Mouse (Mus musculus) midbrain, embryonic 12.5 days (tissue): ENCODE results near the gene Lztfl1. TPM values are rescaled to one million over a fixed set of nuclear protein-coding genes. Genes with fewer than 3 reads are reported as not detected.
"Not testable (repeated sequence)": the region's sequence is repeated elsewhere in the genome, so short reads cannot be mapped to it uniquely, and the experiment has no call there.

Experiments used
- ATAC-seq: fragments of 200-750 bp; cut with Nextera tagmentation; 2 replicates; pipeline ENCODE4 v1.8.0; 2017; ENCODE audit warnings: low read depth, moderate TSS enrichment, moderate library complexity; ENCODE audit not compliant: low FRiP score
- H3K27ac ChIP-seq: fragments of 300-500 bp; sonication (generic); replicated peaks from 2 replicates; pipeline ENCODE4 v1.5.1; 2016; ENCODE audit warnings: mild to moderate bottlenecking
- H3K27me3 ChIP-seq: fragments of 300-500 bp; sonication (generic); 2 replicates; pipeline ENCODE4 v1.6.1; 2016; ENCODE audit warnings: mild to moderate bottlenecking
- H3K36me3 ChIP-seq: fragments of 300-500 bp; sonication (generic); 2 replicates; pipeline ENCODE4 v1.6.1; 2016
- H3K4me1 ChIP-seq: fragments of 300-500 bp; sonication (generic); 2 replicates; pipeline ENCODE4 v1.6.1; 2016
- H3K4me2 ChIP-seq: fragments of 300-500 bp; sonication (generic); replicated peaks from 2 replicates; pipeline ENCODE4 v1.6.1; 2016; ENCODE audit warnings: mild to moderate bottlenecking, moderate library complexity
- H3K4me3 ChIP-seq: fragments of 300-500 bp; sonication (generic); 2 replicates; pipeline ENCODE4 v1.5.1; 2016; ENCODE audit warnings: mild to moderate bottlenecking
- H3K9ac ChIP-seq: fragments of 300-500 bp; sonication (generic); replicated peaks from 2 replicates; pipeline ENCODE4 v1.6.1; 2016; ENCODE audit warnings: mild to moderate bottlenecking, moderate library complexity
- H3K9me3 ChIP-seq: fragments of 300-500 bp; sonication (generic); 2 replicates; pipeline ENCODE4 v1.6.1; 2016; ENCODE audit warnings: mild to moderate bottlenecking
- WGBS: fragments of 180-500 bp; shearing (Covaris S2); methylation state at CpG from one replicate; pipeline ENCODE4 v1.1.7; 2016; 5-methylcytosine and 5-hydroxymethylcytosine counted together
- polyA plus RNA-seq: library from polyadenylated mRNA; unstranded; fragments of >200 nt; fragmentation: Nextera tagmentation; extraction: Ambion mirVana; gene quantifications from 2 replicates; pipeline ENCODE4 v1.2.1, GENCODE M21; 2016

Lztfl1 gene
- polyA plus RNA-seq, 1 experiment from 2014 or later: 53.1 TPM

DNA sequence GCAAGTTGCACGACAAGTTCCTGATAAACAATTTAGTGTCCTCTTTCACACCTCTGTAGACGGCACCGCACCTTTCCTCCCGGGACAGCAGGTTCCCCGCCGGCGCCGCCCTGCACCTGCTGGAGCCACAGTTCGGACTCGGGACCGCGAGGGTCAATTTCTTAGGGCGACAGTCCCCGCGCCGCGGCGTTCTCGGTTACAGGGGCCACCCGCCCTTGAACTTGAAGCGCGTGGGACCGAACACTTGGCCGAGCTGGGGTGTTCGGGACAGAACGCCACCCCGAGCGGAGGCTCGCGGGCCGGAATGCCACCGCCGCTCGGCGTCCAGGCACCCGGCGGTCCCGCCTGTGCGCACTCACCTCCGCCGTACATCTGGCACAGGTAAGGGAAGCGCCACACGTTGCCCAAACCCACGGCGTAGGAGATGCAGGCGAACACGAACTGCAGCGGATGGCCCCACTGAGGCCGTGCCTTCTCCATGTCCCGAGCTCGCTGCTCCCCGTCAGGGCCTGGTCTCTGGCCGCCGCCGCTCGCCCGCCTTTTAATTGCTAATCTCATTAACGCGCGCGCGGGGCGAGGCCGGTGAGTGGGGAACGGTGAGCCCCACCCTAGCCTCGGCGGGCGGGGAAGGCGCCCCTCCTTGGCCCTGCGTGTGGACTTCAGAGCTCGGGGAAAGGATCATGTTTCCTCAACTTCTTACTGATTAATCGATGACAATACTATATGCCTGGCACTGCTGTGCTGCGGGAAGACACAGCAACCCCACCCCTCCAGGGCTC, 39.0 kb downstream of the Lztfl1 start, which contains the start of the genes Ccr9 and Slc6a20a:
Gene Ccr9, plus strand, starts transcription at position 113 of the 779 bp plus-strand sequence.
Gene Slc6a20a, minus strand, starts transcription at position 559 of the 779 bp plus-strand sequence.
- peak; percentile 44 for ATAC-seq
- peak within 1 kb of the TSS; percentile 47 for H3K4me3 ChIP-seq
- H3K9ac ChIP-seq: peak within 1 kb of the TSS; percentile 53
- WGBS: under 1% methylated on average over 73 of the region's 73 CpGs
- H3K27me3 ChIP-seq: peaks cover 49% of the 10 kb centered on the region
- no peaks in the 10 kb centered on the region for H3K36me3 ChIP-seq
- no peak within 1 kb of the TSS for H3K27ac ChIP-seq
- H3K4me1 ChIP-seq: peaks cover 9% of the 10 kb centered on the region
- peak within 1 kb of the TSS; percentile 86 for H3K4me2 ChIP-seq
- H3K9me3 ChIP-seq: no peaks in the 10 kb centered on the region

DNA sequence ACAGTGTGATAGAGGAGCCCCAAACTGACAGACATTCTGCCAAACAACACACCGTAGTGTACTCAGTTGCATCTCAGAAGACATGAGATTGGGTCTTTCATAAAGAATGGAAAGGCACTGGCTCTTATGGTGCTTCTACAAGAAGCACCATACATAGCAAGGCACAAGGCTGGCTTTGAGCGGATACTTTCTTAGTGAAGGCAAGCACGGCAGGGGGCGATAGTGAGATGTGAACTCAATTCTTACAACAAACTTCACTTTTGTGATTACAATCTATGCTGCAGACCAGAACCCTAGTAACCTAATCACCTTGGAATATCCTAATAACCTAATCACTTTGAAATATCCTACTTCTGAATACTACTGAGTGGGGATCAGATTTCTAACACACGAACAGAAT, 51.9 kb downstream of the Lztfl1 start:
- WGBS: 56% methylated on average over 5 of the region's 5 CpGs

DNA sequence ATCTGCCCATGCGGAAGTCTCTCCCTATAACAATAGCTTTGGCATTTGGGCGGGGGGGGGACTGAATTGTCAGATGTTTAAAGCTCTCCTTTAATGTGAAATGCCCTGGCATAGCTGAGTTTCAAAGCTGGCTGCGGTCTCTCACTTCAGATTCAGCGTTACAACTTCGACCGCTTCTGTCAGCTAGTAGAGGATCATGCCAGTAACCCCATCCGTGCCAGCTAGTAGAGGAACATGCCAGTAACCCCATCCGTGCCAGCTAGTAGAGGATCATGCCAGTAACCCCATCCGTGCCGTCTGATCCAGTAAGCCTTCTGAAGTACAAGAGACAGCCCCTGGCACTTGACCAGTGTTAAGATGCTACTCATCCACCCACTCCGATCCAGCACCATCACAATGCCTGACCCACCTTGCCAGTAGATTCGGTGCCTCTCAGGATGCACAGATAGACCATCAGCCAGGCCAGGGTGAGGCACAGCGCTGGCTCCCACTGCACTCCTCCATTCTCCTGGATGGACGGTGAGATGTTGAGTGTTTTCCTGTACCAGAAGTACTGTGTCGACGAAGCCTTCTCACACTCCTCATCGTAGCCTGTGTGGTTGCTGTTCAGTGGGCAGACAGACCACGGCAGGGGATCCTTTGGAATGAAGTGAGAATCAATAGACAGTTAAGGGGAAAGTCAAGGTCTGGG, 57.4 kb downstream of the Lztfl1 start:
- H3K4me2 ChIP-seq, H3K9ac ChIP-seq, H3K4me1 ChIP-seq, H3K27ac ChIP-seq, H3K9me3 ChIP-seq, ATAC-seq, H3K27me3 ChIP-seq, H3K4me3 ChIP-seq, H3K36me3 ChIP-seq: not testable (repeated sequence)
- 84% methylated on average over 18 of the region's 18 CpGs for WGBS

More for the DNA sequence above, 51.9 kb downstream of the Lztfl1 start:
- Histone ChIP-seq H3K4me3 (no peak overlapping the region), H3K4me2 (no peak overlapping the region), H3K36me3 (no peaks in the 10 kb centered on the region), H3K27me3 (no peaks in the 10 kb centered on the region), H3K9ac (no peak overlapping the region), H3K9me3 (0 out of 2 replicates have a peak, but pooled peaks cover 2% of the 10 kb centered on the region), H3K4me1 (no peaks in the 10 kb centered on the region), H3K27ac (no peak overlapping the region)
- no peak for ATAC-seq

DNA sequence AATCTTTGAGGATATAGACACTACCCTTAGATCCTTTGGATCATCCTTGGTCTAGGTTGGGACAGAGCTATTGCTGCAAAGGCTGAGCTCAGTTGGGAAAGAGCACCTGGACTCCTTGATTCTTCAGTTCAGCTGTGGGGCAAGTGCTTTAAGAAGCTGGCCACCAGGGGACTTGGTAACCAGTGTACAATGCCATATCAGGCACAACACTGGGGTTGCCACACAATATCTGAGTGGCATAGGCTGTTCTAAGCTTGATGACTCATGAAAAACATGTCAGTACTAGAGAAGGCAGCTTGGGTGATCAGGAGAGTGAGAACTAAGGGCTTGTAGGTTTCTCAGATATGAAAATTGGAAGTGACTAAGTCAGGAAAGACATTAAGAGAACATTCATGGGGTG, 58.5 kb downstream of the Lztfl1 start:
- no peaks in the 10 kb centered on the region for H3K9me3 ChIP-seq
- no peaks in the 10 kb centered on the region for H3K4me1 ChIP-seq
- H3K4me3 ChIP-seq: no peak overlapping the region
- no peak for ATAC-seq
- no peaks in the 10 kb centered on the region for H3K36me3 ChIP-seq
- no peak overlapping the region for H3K27ac ChIP-seq
- no peak overlapping the region for H3K9ac ChIP-seq
- H3K4me2 ChIP-seq: no peak overlapping the region
- H3K27me3 ChIP-seq: no peaks in the 10 kb centered on the region

DNA sequence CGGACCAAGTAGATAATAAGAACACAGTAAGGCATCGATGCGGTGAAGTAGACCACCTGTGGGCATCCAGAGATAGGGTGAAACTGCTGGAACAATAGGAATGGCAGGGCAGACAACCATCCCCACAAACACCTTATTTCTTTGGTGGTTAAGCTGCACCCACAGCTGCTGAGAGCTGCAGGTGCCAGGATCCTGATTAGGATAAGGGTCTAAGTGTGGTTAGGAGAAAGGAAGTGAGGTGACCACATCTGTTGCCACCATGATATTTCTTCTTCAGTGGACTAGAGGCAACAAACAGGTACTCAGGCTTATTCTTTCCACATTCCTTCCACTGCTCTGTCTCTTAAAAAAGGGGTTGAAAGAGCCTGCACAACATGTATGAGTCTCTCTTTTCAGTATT, 60.0 kb downstream of the Lztfl1 start:
- Histone ChIP-seq H3K9ac (no peak overlapping the region), H3K27ac (no peak overlapping the region), H3K4me2 (no peak overlapping the region), H3K9me3 (no peaks in the 10 kb centered on the region), H3K36me3 (no peaks in the 10 kb centered on the region), H3K4me1 (no peaks in the 10 kb centered on the region), H3K4me3 (no peak overlapping the region), H3K27me3 (no peaks in the 10 kb centered on the region)
- 77% methylated on average over 3 of the region's 3 CpGs for WGBS
- ATAC-seq: no peak

DNA sequence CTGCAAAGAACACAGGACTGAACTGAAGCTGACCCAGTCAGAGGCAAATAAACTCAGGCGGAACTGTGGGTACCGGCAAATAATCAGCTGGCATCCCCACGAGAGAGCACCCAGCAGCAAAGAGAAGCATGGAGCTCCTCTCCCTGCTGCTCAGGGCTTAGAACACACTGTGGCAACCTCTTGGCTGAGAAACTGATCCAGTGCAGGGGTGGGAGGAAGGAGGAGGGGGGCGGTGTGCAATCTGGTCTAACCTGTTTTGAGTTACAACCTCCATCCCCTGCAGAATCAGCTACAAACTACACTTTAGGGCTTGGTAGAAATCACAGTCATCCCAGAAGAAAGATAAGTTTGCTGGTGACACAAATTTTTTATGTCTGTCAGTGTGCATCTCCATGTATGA, 66.1 kb downstream of the Lztfl1 start:
- Histone ChIP-seq H3K36me3 (no peaks in the 10 kb centered on the region), H3K4me2 (no peak overlapping the region), H3K27ac (no peak overlapping the region), H3K4me3 (no peak overlapping the region), H3K9me3 (no peaks in the 10 kb centered on the region), H3K9ac (no peak overlapping the region), H3K27me3 (no peaks in the 10 kb centered on the region), H3K4me1 (no peaks in the 10 kb centered on the region)
- ATAC-seq: no peak
- WGBS: 42% methylated on average over 4 of the region's 4 CpGs

DNA sequence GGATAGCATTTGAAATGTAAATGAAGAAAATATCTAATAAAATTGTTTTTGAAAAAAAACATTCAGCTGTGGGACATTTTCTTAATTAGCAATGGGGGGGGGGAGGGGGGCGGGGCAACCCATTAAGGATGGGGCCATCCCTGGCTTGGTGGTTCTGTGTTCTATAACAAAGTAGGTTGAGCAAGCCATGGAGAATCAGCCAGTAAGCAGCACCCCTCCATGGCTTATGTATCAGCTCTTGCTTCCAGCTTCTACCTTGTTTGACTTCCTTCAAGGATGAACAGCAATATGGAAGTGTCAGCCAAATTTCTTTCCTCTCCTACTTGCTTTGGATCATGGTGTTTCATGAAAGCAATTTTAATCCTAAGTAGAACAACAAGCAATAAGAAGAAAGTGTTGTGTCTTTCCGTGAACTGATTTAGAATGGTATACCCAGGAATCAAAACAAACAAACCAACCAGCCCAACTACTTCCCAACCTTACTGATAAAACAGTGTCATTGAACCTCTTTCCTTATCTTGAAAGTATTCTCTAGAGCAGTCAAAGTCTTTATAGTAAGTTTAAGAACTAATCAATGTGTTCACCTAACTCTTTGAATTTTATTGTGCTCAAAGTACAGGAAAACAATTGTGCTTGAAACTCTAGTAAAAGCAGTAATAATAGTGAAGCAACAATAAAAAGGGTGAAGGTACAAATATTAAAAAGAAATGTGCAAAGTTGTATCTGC, 67.5 kb downstream of the Lztfl1 start:
- no peak overlapping the region for H3K9ac ChIP-seq

More for the DNA sequence above, 67.5 kb downstream of the Lztfl1 start:
- H3K36me3 ChIP-seq: no peaks in the 10 kb centered on the region
- no peak overlapping the region for H3K4me3 ChIP-seq
- H3K27ac ChIP-seq: no peak overlapping the region
- 90% methylated on average over 2 of the region's 2 CpGs for WGBS
- ATAC-seq: no peak
- H3K4me2 ChIP-seq: no peak overlapping the region
- no peaks in the 10 kb centered on the region for H3K9me3 ChIP-seq
- H3K4me1 ChIP-seq: no peaks in the 10 kb centered on the region
- no peaks in the 10 kb centered on the region for H3K27me3 ChIP-seq

Other genes with a start within 250 kb of the Lztfl1 start
- 40.9 and 45.3 TPM in 2 replicates for gene Limd1, start 239.0 kb downstream of the Lztfl1 start, polyA plus RNA-seq
- gene Sacm1l, start 187.9 kb downstream of the Lztfl1 start, polyA plus RNA-seq: 51.5 and 54.2 TPM in 2 replicates
- 0.20 and 0.31 TPM in 2 replicates for gene Slc6a20b, start 85.1 kb downstream of the Lztfl1 start, polyA plus RNA-seq
- 0.20 and 0.48 TPM in 2 replicates for gene Ccr9, start 39.3 kb downstream of the Lztfl1 start, polyA plus RNA-seq
- 2.7 and 3.0 TPM in 2 replicates for gene Slc6a20a, start 38.8 kb downstream of the Lztfl1 start, polyA plus RNA-seq
- 0.20 and 0.24 TPM in 2 replicates for gene Cxcr6, start 88.8 kb upstream of the Lztfl1 start, polyA plus RNA-seq
- gene Fyco1, start 134.2 kb upstream of the Lztfl1 start, polyA plus RNA-seq: 11.2 and 11.6 TPM in 2 replicates
- not detected in 2 replicates for gene Xcr1, start 144.3 kb upstream of the Lztfl1 start, polyA plus RNA-seq